Mouse (Mus musculus): ENCODE measurements around the gene Arrb2. TPM values are rescaled to one million over a fixed set of nuclear protein-coding genes. Genes with fewer than 3 reads are reported as not detected.

Arrb2 gene
- polyA plus RNA-seq, 1 experiment from 2014 or later = 36.5 TPM

- H3K36me3 ChIP-seq = peaks cover 11% of the 10 kb centered on the region
- H3K9ac ChIP-seq = peak overlapping the region; percentile 13; the same call in 1 of the 2 replicates
- H3K4me1 ChIP-seq = peaks cover 30% of the 10 kb centered on the region
- ATAC-seq (ENCODE audit: low FRiP score) = no peak
- H3K9me3 ChIP-seq (replicated peaks) = no peaks in the 10 kb centered on the region
- WGBS = 30% methylated on average over 5 of the region's 5 CpGs
- H3K27ac ChIP-seq = peak overlapping the region; percentile 93
- peak overlapping the region; percentile 71 for H3K4me3 ChIP-seq
- peak overlapping the region; percentile 62 for H3K4me2 ChIP-seq (replicated peaks)
- H3K27me3 ChIP-seq = no peaks in the 10 kb centered on the region
Observed at GRCm38 (mm10) chr11:70431574-70431973, 861 bp upstream of the Arrb2 start.

GRCm38 (mm10) chr11:70432895-70433568 lies 597 bp downstream of the Arrb2 start:
- Histone ChIP-seq H3K27me3 (no peaks in the 10 kb centered on the region), H3K9ac (peak overlapping the region; percentile 80), H3K36me3 (peaks cover 23% of the 10 kb centered on the region), H3K4me3 (peak overlapping the region; percentile 71), H3K4me2 (replicated peaks) (peak overlapping the region; percentile 62), H3K4me1 (peaks cover 30% of the 10 kb centered on the region), H3K27ac (peak overlapping the region; percentile 93), H3K9me3 (replicated peaks) (no peaks in the 10 kb centered on the region)
- ATAC-seq (ENCODE audit: low FRiP score) = peak; percentile 60
- 8% methylated on average over 15 of the region's 15 CpGs for WGBS

GRCm38 (mm10) chr11:70433569-70433943 lies 1.1 kb downstream of the Arrb2 start:
- Histone ChIP-seq H3K27me3 (no peaks in the 10 kb centered on the region), H3K9me3 (replicated peaks) (no peaks in the 10 kb centered on the region), H3K36me3 (peaks cover 29% of the 10 kb centered on the region), H3K9ac (peak overlapping the region; percentile 80), H3K27ac (no peak overlapping the region), H3K4me3 (peak overlapping the region; percentile 71), H3K4me2 (replicated peaks) (peak overlapping the region; percentile 62), H3K4me1 (peaks cover 30% of the 10 kb centered on the region)
- WGBS = 63% methylated on average over 1 of the region's 1 CpGs
- no peak for ATAC-seq (ENCODE audit: low FRiP score)

GRCm38 (mm10) chr11:70433951-70434350 lies 1.5 kb downstream of the Arrb2 start:
- no peak for ATAC-seq (ENCODE audit: low FRiP score)
- peak overlapping the region; percentile 62 for H3K4me2 ChIP-seq (replicated peaks)
- H3K36me3 ChIP-seq = peaks cover 33% of the 10 kb centered on the region
- 95% methylated on average over 3 of the region's 3 CpGs for WGBS
- peak overlapping the region; percentile 71; the same call in 1 of the 2 replicates for H3K4me3 ChIP-seq
- no peaks in the 10 kb centered on the region for H3K9me3 ChIP-seq (replicated peaks)
- H3K27ac ChIP-seq = no peak overlapping the region
- no peaks in the 10 kb centered on the region for H3K27me3 ChIP-seq
- peaks cover 30% of the 10 kb centered on the region for H3K4me1 ChIP-seq
- peak overlapping the region; percentile 80; the same call in 1 of the 2 replicates for H3K9ac ChIP-seq

GRCm38 (mm10) chr11:70435476-70435875 lies 3.0 kb downstream of the Arrb2 start:
- 86% methylated on average over 5 of the region's 5 CpGs for WGBS
- H3K9ac ChIP-seq = no peak overlapping the region
- no peak for ATAC-seq (ENCODE audit: low FRiP score)

GRCm38 (mm10) chr11:70437426-70437825 lies 5.0 kb downstream of the Arrb2 start:
- no peak for ATAC-seq (ENCODE audit: low FRiP score)
- no peak overlapping the region for H3K4me3 ChIP-seq
- peaks cover 22% of the 10 kb centered on the region for H3K4me1 ChIP-seq
- H3K9me3 ChIP-seq (replicated peaks) = no peaks in the 10 kb centered on the region
- H3K4me2 ChIP-seq (replicated peaks) = no peak overlapping the region
- peaks cover 65% of the 10 kb centered on the region for H3K36me3 ChIP-seq
- H3K27ac ChIP-seq = no peak overlapping the region
- H3K27me3 ChIP-seq = no peaks in the 10 kb centered on the region
- 87% methylated on average over 6 of the region's 6 CpGs for WGBS
- no peak overlapping the region for H3K9ac ChIP-seq

More at GRCm38 (mm10) chr11:70435476-70435875, 3.0 kb downstream of the Arrb2 start:
- H3K4me3 ChIP-seq = no peak overlapping the region
- peaks cover 47% of the 10 kb centered on the region for H3K36me3 ChIP-seq
- no peak overlapping the region for H3K4me2 ChIP-seq (replicated peaks)
- no peaks in the 10 kb centered on the region for H3K27me3 ChIP-seq
- H3K27ac ChIP-seq = no peak overlapping the region
- H3K4me1 ChIP-seq = peaks cover 30% of the 10 kb centered on the region
- no peaks in the 10 kb centered on the region for H3K9me3 ChIP-seq (replicated peaks)

GRCm38 (mm10) chr11:70438728-70439374 lies 6.4 kb downstream of the Arrb2 start:
- Histone ChIP-seq H3K4me3 (no peak overlapping the region), H3K27me3 (no peaks in the 10 kb centered on the region), H3K4me2 (replicated peaks) (no peak overlapping the region), H3K4me1 (peaks cover 13% of the 10 kb centered on the region), H3K27ac (no peak overlapping the region), H3K9ac (no peak overlapping the region), H3K9me3 (replicated peaks) (no peaks in the 10 kb centered on the region), H3K36me3 (peaks cover 65% of the 10 kb centered on the region)
- 89% methylated on average over 7 of the region's 7 CpGs for WGBS
- no peak for ATAC-seq (ENCODE audit: low FRiP score)

- H3K9me3 ChIP-seq (replicated peaks) = no peaks in the 10 kb centered on the region
- no peak overlapping the region for H3K9ac ChIP-seq
- no peaks in the 10 kb centered on the region for H3K27me3 ChIP-seq
- WGBS = 92% methylated on average over 4 of the region's 4 CpGs
- H3K4me2 ChIP-seq (replicated peaks) = no peak overlapping the region
- no peak overlapping the region for H3K4me3 ChIP-seq
- H3K27ac ChIP-seq = no peak overlapping the region
- ATAC-seq (ENCODE audit: low FRiP score) = no peak
- H3K4me1 ChIP-seq = no peaks in the 10 kb centered on the region
- peaks cover 63% of the 10 kb centered on the region for H3K36me3 ChIP-seq
Observed at GRCm38 (mm10) chr11:70440637-70441036, 8.2 kb downstream of the Arrb2 start.

GRCm38 (mm10) chr11:70441882-70442281 lies 9.4 kb downstream of the Arrb2 start:
- Histone ChIP-seq H3K9me3 (replicated peaks) (no peaks in the 10 kb centered on the region), H3K4me2 (replicated peaks) (no peak overlapping the region), H3K4me3 (no peak overlapping the region), H3K4me1 (no peaks in the 10 kb centered on the region), H3K9ac (no peak overlapping the region), H3K27ac (no peak overlapping the region), H3K36me3 (peaks cover 51% of the 10 kb centered on the region), H3K27me3 (no peaks in the 10 kb centered on the region)
- WGBS = 92% methylated on average over 7 of the region's 7 CpGs
- no peak for ATAC-seq (ENCODE audit: low FRiP score)

- Histone ChIP-seq H3K4me3 (no peak overlapping the region), H3K27me3 (no peaks in the 10 kb centered on the region), H3K9me3 (replicated peaks) (no peaks in the 10 kb centered on the region), H3K4me2 (replicated peaks) (no peak overlapping the region), H3K36me3 (peaks cover 32% of the 10 kb centered on the region), H3K9ac (no peak overlapping the region), H3K4me1 (no peaks in the 10 kb centered on the region), H3K27ac (no peak overlapping the region)
- ATAC-seq (ENCODE audit: low FRiP score) = no peak
- WGBS = 92% methylated on average over 3 of the region's 3 CpGs
Observed at GRCm38 (mm10) chr11:70443964-70444363, 11.5 kb downstream of the Arrb2 start.

- no peak overlapping the region for H3K9ac ChIP-seq
- no peak overlapping the region for H3K27ac ChIP-seq
- no peak for ATAC-seq (ENCODE audit: low FRiP score)
- H3K9me3 ChIP-seq (replicated peaks) = no peaks in the 10 kb centered on the region
- 81% methylated on average over 6 of the region's 6 CpGs for WGBS
- peaks cover 26% of the 10 kb centered on the region for H3K36me3 ChIP-seq
- no peaks in the 10 kb centered on the region for H3K4me1 ChIP-seq
- no peak overlapping the region for H3K4me3 ChIP-seq
- no peaks in the 10 kb centered on the region for H3K27me3 ChIP-seq
- H3K4me2 ChIP-seq (replicated peaks) = no peak overlapping the region
Observed at GRCm38 (mm10) chr11:70444667-70445066, 12.2 kb downstream of the Arrb2 start.

- H3K4me1 ChIP-seq = no peaks in the 10 kb centered on the region
- no peak overlapping the region for H3K4me3 ChIP-seq
- no peak for ATAC-seq (ENCODE audit: low FRiP score)
- 44% methylated on average over 3 of the region's 3 CpGs for WGBS
- no peak overlapping the region for H3K9ac ChIP-seq
- H3K4me2 ChIP-seq (replicated peaks) = no peak overlapping the region
- H3K36me3 ChIP-seq = peaks cover 5% of the 10 kb centered on the region; the same call in 1 of the 2 replicates
- no peaks in the 10 kb centered on the region for H3K27me3 ChIP-seq
- no peak overlapping the region for H3K27ac ChIP-seq
- no peaks in the 10 kb centered on the region for H3K9me3 ChIP-seq (replicated peaks)
Observed at GRCm38 (mm10) chr11:70446756-70447155, 14.3 kb downstream of the Arrb2 start.

GRCm38 (mm10) chr11:70447373-70447772 lies 14.9 kb downstream of the Arrb2 start:
- no peaks in the 10 kb centered on the region for H3K27me3 ChIP-seq
- no peak overlapping the region for H3K27ac ChIP-seq
- H3K4me2 ChIP-seq (replicated peaks) = no peak overlapping the region
- H3K36me3 ChIP-seq = no peaks in the 10 kb centered on the region
- H3K9me3 ChIP-seq (replicated peaks) = no peaks in the 10 kb centered on the region
- 90% methylated on average over 1 of the region's 1 CpGs for WGBS
- no peak for ATAC-seq (ENCODE audit: low FRiP score)
- H3K9ac ChIP-seq = no peak overlapping the region
- H3K4me3 ChIP-seq = no peak overlapping the region
- H3K4me1 ChIP-seq = peaks cover under 1% of the 10 kb centered on the region

All from hindbrain, embryonic 12.5 days (tissue).